Mouse (Mus musculus) neural tube, embryonic 11.5 days (tissue): ENCODE measurements around the gene Myo18a. TPM values are rescaled to one million over a fixed set of nuclear protein-coding genes. Genes with fewer than 3 reads are reported as not detected.

ENCODE experiments used
- ATAC-seq: fragments of 200-750 bp; cut with Nextera tagmentation; 2 replicates; pipeline ENCODE4 v1.8.0; 2017; ENCODE audit warnings: moderate number of reproducible peaks, mild to moderate bottlenecking, moderate TSS enrichment, moderate library complexity; ENCODE audit not compliant: insufficient read depth, low FRiP score, low TSS enrichment
- DNase-seq: peaks from one replicate; pipeline ENCODE4 v3.0.0-alpha.2; 2015; ENCODE audit warnings: low spot score
- H3K27ac ChIP-seq: fragments of 300-500 bp; sonication (generic); 2 replicates; pipeline ENCODE4 v1.5.1; 2014; ENCODE audit warnings: low read depth, mild to moderate bottlenecking, low read length
- H3K27me3 ChIP-seq: fragments of 300-500 bp; sonication (generic); 2 replicates; pipeline ENCODE4 v1.6.1; 2014; ENCODE audit warnings: mild to moderate bottlenecking, low read length, mixed read lengths; ENCODE audit not compliant: control insufficient read depth, insufficient read depth
- H3K36me3 ChIP-seq: fragments of 300-500 bp; sonication (generic); 2 replicates; pipeline ENCODE4 v1.6.1; 2014; ENCODE audit warnings: mild to moderate bottlenecking, low read length, moderate library complexity, mixed read lengths; ENCODE audit not compliant: control insufficient read depth, insufficient read depth
- H3K4me1 ChIP-seq: fragments of 300-500 bp; sonication (generic); 2 replicates; pipeline ENCODE4 v1.6.1; 2014; ENCODE audit warnings: low read length, mixed read lengths; ENCODE audit not compliant: control insufficient read depth, insufficient read depth
- H3K4me2 ChIP-seq: fragments of 300-500 bp; sonication (generic); 2 replicates; pipeline ENCODE4 v1.6.1; 2014; ENCODE audit warnings: low read depth, mild to moderate bottlenecking, moderate library complexity
- H3K4me3 ChIP-seq: fragments of 300-500 bp; sonication (generic); 2 replicates; pipeline ENCODE4 v1.5.1; 2014; ENCODE audit warnings: low read depth, low read length
- H3K9ac ChIP-seq: fragments of 300-500 bp; sonication (generic); 2 replicates; pipeline ENCODE4 v1.6.1; 2014; ENCODE audit warnings: mild to moderate bottlenecking, low read length
- H3K9me3 ChIP-seq: fragments of 300-500 bp; sonication (generic); 2 replicates; pipeline ENCODE4 v1.6.1; 2016; ENCODE audit warnings: low read length; ENCODE audit not compliant: control insufficient read depth
- WGBS: fragments of 180-500 bp; shearing (Covaris S2); extraction: QIAGEN DNeasy Blood & Tissue Kit; methylation state at CpG from one replicate; pipeline ENCODE4 v1.1.7; 2014; 5-methylcytosine and 5-hydroxymethylcytosine counted together
- polyA plus RNA-seq: library from polyadenylated mRNA; unstranded; fragments of >200 nt; fragmentation: Nextera tagmentation; extraction: Ambion mirVana; gene quantifications from 2 replicates; pipeline ENCODE4 v1.2.1, GENCODE M21; 2014

The Myo18a gene
- polyA plus RNA-seq = 26.5 and 31.3 TPM in 2 replicates

- Histone ChIP-seq H3K27ac (peak within 1 kb of the TSS; percentile 88), H3K36me3 (no peaks in the 10 kb centered on the region), H3K4me3 (peak within 1 kb of the TSS; percentile 83), H3K4me2 (peak within 1 kb of the TSS; percentile 60), H3K4me1 (peaks cover 33% of the 10 kb centered on the region), H3K27me3 (no peaks in the 10 kb centered on the region), H3K9ac (peak within 1 kb of the TSS; percentile 93), H3K9me3 (no peaks in the 10 kb centered on the region)
- ATAC-seq = peak; percentile 82
- 2% methylated on average over 70 of the region's 79 CpGs for WGBS
- DNase-seq = peak; percentile 90
Observed at GRCm38 (mm10) chr11:77762783-77763672, at the start of gene Myo18a. Gene Myo18a, plus strand, starts transcription at chr11:77763246.

DNA sequence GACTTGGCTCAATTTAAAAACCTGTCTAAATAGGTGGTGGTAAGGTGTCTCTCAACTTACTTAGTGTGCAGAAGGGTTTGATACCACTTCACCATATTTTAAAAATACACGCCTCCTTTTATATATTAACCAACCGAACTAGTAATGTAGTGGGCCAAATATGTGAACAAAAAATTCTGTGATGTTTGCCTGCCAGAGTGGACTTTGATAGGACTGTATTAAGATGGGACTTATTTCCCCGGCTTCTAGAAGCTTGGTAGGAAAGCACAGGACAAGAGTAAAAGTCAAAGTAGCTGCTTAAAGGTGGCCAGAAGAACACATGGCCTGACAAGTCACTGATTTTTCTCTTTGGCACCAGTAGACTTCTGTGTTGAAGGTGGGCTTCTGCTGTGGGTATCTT, 49.3 kb upstream of the Myo18a start:
- H3K9ac ChIP-seq = no peak overlapping the region
- DNase-seq (no peak), ATAC-seq (no peak)
- no peaks in the 10 kb centered on the region for H3K36me3 ChIP-seq
- WGBS = 95% methylated on average over 3 of the region's 3 CpGs
- H3K27me3 ChIP-seq = no peaks in the 10 kb centered on the region
- no peaks in the 10 kb centered on the region for H3K4me1 ChIP-seq
- H3K27ac ChIP-seq = no peak overlapping the region
- H3K4me2 ChIP-seq = no peak overlapping the region
- no peaks in the 10 kb centered on the region for H3K9me3 ChIP-seq
- H3K4me3 ChIP-seq = no peak overlapping the region

DNA sequence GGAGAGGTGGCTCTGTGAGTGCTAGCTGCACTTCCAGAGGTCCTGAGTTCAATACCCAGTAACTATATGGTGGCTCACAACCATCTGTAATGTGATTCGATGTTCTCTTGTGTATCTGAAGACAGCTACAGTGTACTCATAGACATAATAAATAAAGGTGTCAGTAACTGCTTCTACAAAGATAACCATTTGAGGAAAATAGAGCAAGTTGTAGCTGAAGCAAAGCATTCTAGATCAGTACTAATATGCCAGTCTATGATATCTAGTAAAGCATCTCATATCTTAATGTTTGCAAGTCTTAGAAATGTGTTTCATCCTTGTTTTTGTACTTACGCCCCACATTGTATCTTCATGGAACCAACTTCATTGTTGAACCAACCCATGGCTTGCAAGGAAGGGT, 44.0 kb upstream of the Myo18a start:
- no peak for DNase-seq
- Histone ChIP-seq H3K27ac (no peak overlapping the region), H3K4me1 (no peaks in the 10 kb centered on the region), H3K27me3 (no peaks in the 10 kb centered on the region), H3K4me3 (no peak overlapping the region), H3K4me2 (no peak overlapping the region), H3K9me3 (no peaks in the 10 kb centered on the region), H3K36me3 (no peaks in the 10 kb centered on the region), H3K9ac (no peak overlapping the region)
- 98% methylated on average over 2 of the region's 2 CpGs for WGBS
- no peak for ATAC-seq

- no peak overlapping the region for H3K27ac ChIP-seq
- no peaks in the 10 kb centered on the region for H3K36me3 ChIP-seq
- no peaks in the 10 kb centered on the region for H3K4me1 ChIP-seq
- WGBS = 86% methylated on average over 4 of the region's 4 CpGs
- no peak for DNase-seq
- no peak overlapping the region for H3K9ac ChIP-seq
- no peaks in the 10 kb centered on the region for H3K27me3 ChIP-seq
- no peak overlapping the region for H3K4me2 ChIP-seq
- no peaks in the 10 kb centered on the region for H3K9me3 ChIP-seq
- no peak overlapping the region for H3K4me3 ChIP-seq
- no peak for ATAC-seq
Observed at GRCm38 (mm10) chr11:77721389-77721788, 41.7 kb upstream of the Myo18a start.

GRCm38 (mm10) chr11:77724766-77725165, 38.3 kb upstream of the Myo18a start:
- Histone ChIP-seq H3K9ac (no peak overlapping the region), H3K36me3 (no peaks in the 10 kb centered on the region), H3K9me3 (no peaks in the 10 kb centered on the region), H3K4me3 (no peak overlapping the region), H3K4me2 (no peak overlapping the region), H3K27me3 (no peaks in the 10 kb centered on the region), H3K27ac (no peak overlapping the region), H3K4me1 (no peaks in the 10 kb centered on the region; the same call in 1 of the 2 replicates)
- 81% methylated on average over 7 of the region's 7 CpGs for WGBS
- ATAC-seq (no peak), DNase-seq (no peak)

DNA sequence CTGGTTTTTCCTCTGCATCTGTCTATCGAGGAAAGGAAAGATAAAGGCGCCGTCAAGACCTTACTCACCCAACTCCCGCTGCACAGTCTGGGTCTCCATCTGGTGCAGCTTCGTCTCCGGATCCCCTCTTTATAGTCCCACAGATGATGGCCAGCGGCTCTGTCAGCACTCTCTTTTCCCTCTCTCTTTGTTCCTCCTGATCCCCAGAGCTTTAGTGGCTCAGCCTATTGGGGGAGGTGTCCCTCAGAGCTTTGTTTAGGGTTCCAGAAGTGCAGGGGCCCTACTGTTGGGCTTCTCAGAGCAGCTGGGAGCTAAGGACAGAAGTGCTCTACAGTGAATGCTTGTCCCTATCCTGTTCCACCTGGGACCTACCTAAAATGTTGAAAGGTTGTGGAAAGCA, 37.9 kb upstream of the Myo18a start, which contains the start of gene Cryba1:
TSS of gene Cryba1 (minus strand) at position 101 of the 400 bp plus-strand sequence.
- no peaks in the 10 kb centered on the region for H3K27me3 ChIP-seq
- DNase-seq (no peak), ATAC-seq (no peak)
- 54% methylated on average over 7 of the region's 7 CpGs for WGBS
- H3K4me3 ChIP-seq = no peak within 1 kb of the TSS
- H3K4me2 ChIP-seq = no peak within 1 kb of the TSS
- H3K9me3 ChIP-seq = no peaks in the 10 kb centered on the region
- no peak within 1 kb of the TSS for H3K27ac ChIP-seq
- no peak within 1 kb of the TSS for H3K9ac ChIP-seq
- no peaks in the 10 kb centered on the region; the same call in 1 of the 2 replicates for H3K4me1 ChIP-seq
- H3K36me3 ChIP-seq = no peaks in the 10 kb centered on the region

- Histone ChIP-seq H3K4me2 (no peak overlapping the region), H3K27ac (no peak overlapping the region), H3K9me3 (no peaks in the 10 kb centered on the region), H3K4me1 (no peaks in the 10 kb centered on the region; the same call in 1 of the 2 replicates), H3K9ac (no peak overlapping the region), H3K4me3 (no peak overlapping the region), H3K36me3 (no peaks in the 10 kb centered on the region), H3K27me3 (no peaks in the 10 kb centered on the region)
- ATAC-seq (no peak), DNase-seq (no peak)
- WGBS = 42% methylated on average over 2 of the region's 2 CpGs
Observed at GRCm38 (mm10) chr11:77728587-77728986, 34.5 kb upstream of the Myo18a start.

DNA sequence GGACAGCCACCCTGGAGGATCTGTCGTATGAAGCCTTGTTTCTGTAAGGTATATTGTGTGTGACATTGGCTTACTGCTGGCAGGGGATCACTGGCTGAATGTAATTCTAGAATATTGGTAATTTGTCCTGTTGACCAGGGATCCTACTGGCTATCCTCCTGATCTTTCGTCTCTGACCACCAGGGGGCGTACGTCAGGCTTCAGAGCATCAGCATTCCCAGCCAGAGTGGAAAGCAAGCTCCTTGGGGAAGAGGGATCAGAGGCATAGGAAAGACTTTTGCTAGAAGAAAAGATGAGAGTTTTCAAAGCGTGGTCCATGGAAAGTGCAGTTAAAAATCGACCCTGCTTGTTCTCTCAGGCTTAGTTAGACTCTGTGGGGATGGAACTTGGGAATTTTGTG, 25.8 kb upstream of the Myo18a start:
- H3K9me3 ChIP-seq = no peaks in the 10 kb centered on the region
- DNase-seq = peak; percentile 85
- H3K27ac ChIP-seq = no peak overlapping the region
- no peak for ATAC-seq
- H3K27me3 ChIP-seq = no peaks in the 10 kb centered on the region
- WGBS = 1% methylated on average over 6 of the region's 6 CpGs
- H3K4me3 ChIP-seq = no peak overlapping the region
- no peak overlapping the region for H3K9ac ChIP-seq
- H3K4me2 ChIP-seq = no peak overlapping the region
- no peaks in the 10 kb centered on the region for H3K36me3 ChIP-seq
- H3K4me1 ChIP-seq = no peaks in the 10 kb centered on the region

DNA sequence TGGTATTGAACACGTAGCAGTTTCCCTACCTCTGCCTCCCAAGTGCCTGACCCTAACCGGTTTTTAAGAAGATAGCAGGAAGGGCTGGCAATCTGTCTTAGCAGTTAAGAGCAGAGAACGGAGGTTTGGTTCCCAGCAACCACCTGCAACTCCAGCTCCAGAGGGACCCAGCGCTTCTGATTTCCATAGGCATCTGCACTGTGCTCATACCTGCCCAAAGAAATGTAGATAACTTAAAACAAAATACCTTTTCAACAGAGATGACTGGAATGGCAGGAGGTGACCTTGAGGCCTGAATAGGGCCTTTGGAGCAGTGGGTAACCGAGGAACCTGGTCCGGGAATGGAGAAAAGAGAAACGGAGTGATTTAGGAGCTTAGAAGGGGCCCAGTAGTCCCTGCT, 24.5 kb upstream of the Myo18a start:
- H3K36me3 ChIP-seq = no peaks in the 10 kb centered on the region
- H3K27ac ChIP-seq = no peak overlapping the region
- no peak overlapping the region for H3K4me3 ChIP-seq
- no peaks in the 10 kb centered on the region for H3K27me3 ChIP-seq
- no peaks in the 10 kb centered on the region for H3K9me3 ChIP-seq
- ATAC-seq (no peak), DNase-seq (no peak)
- 56% methylated on average over 7 of the region's 7 CpGs for WGBS
- H3K4me2 ChIP-seq = no peak overlapping the region
- H3K9ac ChIP-seq = no peak overlapping the region
- H3K4me1 ChIP-seq = no peaks in the 10 kb centered on the region
